Mouse (Mus musculus): ENCODE measurements around the gene Snupn. TPM values are rescaled to one million over a fixed set of nuclear protein-coding genes. Genes with fewer than 3 reads are reported as not detected.

Gene Snupn
- polyA plus RNA-seq (2015; fragmentation: Nextera tagmentation; extraction: Ambion mirVana) = 21.9 and 23.8 TPM in 2 replicates

DNA sequence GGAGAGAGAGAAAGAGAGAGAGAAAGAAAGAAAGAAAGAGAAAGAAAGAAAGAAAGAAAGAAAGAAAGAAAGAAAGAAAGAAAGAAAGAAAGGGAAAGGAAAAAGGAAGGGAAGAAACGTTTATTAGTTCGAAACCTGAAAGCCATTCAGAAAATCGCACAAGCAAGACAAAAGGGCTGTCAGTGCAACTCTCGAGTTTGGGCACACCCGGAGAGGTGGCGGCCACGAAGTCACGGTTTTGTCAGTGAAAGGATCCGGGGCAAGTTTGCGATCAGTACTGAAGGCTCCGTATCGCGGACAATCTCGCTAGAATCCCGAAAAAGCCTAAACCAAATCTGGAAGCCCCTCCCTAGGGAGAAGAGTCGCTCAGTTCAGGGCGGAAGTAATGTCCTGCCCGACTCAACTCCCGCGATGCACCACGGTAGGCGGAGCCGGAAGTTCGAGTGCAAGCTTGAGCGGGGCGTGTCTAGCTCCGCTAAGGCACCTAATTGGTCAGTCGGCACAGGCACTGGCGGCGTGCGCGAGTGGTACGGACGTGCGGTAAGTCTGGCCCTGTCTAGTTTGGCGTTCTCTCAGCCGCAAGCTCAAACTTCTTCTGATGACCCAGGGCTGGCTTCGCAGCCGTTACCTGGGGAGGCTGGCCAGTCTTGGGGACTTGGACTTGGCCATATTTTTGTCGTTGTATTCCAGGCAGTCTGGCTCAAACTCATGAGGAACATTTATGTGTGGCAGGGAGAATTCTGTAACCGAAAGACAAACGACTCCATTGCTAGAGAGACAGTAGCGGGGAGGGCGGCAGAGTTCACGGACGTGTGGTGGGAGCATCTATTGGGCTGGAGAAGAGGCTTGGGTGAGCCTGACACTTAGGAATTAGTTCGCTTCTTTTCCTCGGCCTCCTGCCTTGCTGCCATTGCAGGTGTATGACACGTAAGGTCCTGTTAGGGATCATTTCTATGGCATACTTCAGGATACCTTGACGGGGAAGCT is at the start of gene Snupn:
Gene Snupn, plus strand, starts transcription at position 465 of the 987 bp plus-strand sequence.

DNA sequence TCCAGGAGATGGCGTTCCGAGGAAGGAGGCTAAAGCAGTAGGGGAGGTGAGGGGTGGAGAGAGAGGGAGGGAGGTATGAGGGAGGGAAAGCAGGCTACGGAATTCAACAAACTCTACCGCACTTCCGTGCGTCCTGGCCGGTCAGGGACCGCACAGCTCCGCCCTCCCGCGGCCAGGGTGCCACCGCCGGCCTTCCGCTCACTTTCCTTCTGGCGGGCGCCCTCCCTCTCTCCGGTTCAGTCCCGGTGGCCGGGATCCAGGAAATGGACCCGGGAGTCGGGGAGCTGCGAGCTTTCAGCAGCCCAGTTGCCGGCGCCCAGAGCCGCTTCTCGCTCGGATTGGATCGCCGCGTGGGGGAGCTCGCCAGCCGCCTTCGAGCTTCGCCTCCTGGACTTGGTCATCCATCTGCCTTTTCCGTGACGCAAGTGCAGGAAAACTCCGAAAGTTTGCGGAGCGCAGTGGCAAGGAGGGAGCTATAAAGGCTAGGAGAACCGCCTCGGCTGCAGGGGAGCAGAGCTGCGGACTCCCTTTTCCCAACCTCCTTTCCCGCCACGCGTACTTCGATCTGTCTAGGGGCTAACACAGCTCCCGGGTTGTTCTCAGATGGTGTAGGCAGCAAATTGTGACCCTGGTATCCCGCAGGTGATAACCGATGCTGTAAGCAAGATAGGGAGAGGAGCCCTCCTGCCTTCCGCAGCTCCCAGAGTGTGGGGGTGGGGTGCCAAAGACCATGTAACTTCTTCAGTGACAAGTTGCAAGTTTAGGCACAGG is 22.5 kb upstream of the Snupn start, which contains the start of gene Snx33:
Gene Snx33, minus strand, starts transcription at position 331 of the 771 bp plus-strand sequence.

DNA sequence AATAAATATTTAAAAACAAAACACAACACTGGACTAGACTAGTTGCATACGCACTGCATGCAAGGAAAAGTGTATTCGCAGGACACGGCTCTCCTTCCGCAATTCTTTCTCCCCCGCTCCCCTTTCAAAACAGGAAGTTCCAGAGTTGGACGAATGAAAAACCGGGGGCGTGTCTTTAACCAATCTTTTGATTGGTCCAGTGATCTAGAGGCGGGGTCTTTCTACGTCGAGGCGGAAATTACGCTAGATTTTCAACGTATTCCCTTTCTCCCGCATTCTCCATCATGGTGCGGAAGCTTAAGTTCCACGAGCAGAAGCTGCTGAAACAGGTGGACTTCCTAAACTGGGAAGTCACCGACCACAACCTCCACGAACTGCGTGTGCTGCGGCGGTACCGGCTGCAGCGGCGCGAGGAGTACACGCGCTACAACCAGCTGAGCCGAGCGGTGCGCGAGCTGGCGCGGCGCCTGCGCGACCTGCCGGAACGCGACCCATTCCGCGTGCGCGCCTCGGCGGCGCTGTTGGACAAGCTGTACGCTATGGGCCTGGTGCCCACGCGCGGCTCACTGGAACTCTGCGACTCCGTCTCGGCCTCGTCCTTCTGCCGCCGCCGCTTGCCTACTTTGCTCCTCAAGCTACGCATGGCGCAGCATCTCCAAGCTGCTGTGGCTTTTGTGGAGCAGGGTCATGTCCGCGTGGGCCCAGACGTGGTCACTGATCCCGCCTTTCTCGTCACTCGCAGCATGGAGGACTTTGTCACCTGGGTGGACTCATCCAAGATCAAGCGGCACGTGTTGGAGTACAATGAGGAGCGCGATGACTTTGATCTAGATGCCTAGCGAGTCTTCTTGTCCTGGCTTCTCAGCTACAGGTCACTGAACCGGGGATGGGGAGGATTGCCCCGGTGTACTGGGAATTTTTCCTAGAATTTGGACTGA is 13.2 kb upstream of the Snupn start, which contains the start of gene Imp3:
Gene Imp3, plus strand, starts transcription at position 253 of the 938 bp plus-strand sequence.

DNA sequence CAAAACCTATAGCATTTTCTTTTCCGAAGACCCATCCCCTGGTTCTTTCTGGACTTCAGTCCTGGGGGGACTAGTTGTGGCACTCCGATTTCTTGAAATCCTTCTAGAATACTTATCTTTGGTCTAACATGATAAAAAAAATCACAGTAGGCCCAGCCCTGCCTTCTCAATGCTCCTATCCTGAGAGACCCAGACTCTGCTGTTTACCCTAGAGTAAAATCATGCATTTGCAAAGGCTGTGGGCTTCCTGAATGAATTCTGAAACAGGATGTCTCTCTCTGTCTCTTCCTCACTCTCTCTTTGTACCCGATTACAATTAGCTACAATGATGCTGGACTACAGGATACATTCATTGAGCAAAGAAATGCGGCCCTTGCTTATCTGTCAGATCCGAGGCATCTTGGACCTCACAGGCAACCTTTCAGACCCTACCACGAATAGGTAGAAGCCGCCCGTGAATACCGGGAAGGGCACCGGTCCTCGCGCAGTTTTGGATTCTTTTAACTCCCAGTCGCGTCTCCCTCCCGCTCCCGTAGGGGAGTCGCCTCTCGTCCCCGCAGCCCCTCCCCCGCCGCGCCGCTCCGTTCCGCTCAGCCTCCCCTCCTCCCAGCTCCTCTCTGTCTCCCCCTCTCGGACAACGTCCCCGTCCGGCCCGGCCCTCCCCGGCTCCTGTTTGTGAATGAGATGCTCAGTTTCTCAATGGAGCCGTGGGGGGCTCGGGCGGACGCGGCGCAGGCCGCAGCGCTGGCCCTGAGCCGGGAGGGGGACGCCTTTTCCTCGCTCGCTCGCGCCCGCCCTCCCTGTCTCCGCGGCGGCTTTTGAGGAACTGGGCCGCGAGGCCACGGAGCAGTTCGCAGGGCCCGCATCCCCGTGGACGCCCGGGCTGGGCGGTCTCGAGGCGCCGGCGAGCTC is 43.9 kb downstream of the Snupn start, which contains the start of gene Ptpn9:
Gene Ptpn9, plus strand, starts transcription at position 638 of the 912 bp plus-strand sequence.

Other genes with a start within 250 kb of the Snupn start
- 88.7 and 94.3 TPM in 2 replicates for gene Lingo1, start 154.4 kb upstream of the Snupn start, polyA plus RNA-seq (2015; fragmentation: Nextera tagmentation; extraction: Ambion mirVana)
- not detected in 2 replicates for gene Odf3l1, start 86.2 kb upstream of the Snupn start, polyA plus RNA-seq (2015; fragmentation: Nextera tagmentation; extraction: Ambion mirVana)
- gene Cspg4, start 85.8 kb upstream of the Snupn start, polyA plus RNA-seq (2015; fragmentation: Nextera tagmentation; extraction: Ambion mirVana) = 13.4 and 16.6 TPM in 2 replicates
- gene Snx33, start 22.5 kb upstream of the Snupn start, polyA plus RNA-seq (2015; fragmentation: Nextera tagmentation; extraction: Ambion mirVana) = 2.2 and 2.4 TPM in 2 replicates
- 75.1 and 81.8 TPM in 2 replicates for gene Imp3, start 13.4 kb upstream of the Snupn start, polyA plus RNA-seq (2015; fragmentation: Nextera tagmentation; extraction: Ambion mirVana)
- gene Ptpn9, start 44.0 kb downstream of the Snupn start, polyA plus RNA-seq (2015; fragmentation: Nextera tagmentation; extraction: Ambion mirVana) = 24.4 and 26.9 TPM in 2 replicates
- 12.5 and 12.6 TPM in 2 replicates for gene Sin3a, start 121.2 kb downstream of the Snupn start, polyA plus RNA-seq (2015; fragmentation: Nextera tagmentation; extraction: Ambion mirVana)
- 64.4 and 70.1 TPM in 2 replicates for gene Man2c1, start 179.8 kb downstream of the Snupn start, polyA plus RNA-seq (2015; fragmentation: Nextera tagmentation; extraction: Ambion mirVana)
- gene Neil1, start 197.4 kb downstream of the Snupn start, polyA plus RNA-seq (2015; fragmentation: Nextera tagmentation; extraction: Ambion mirVana) = 6.8 and 7.1 TPM in 2 replicates
- gene Commd4, start 207.5 kb downstream of the Snupn start, polyA plus RNA-seq (2015; fragmentation: Nextera tagmentation; extraction: Ambion mirVana) = 159 and 169 TPM in 2 replicates